Mouse (Mus musculus): ENCODE measurements around the gene Wfdc13. TPM values are rescaled to one million over a fixed set of nuclear protein-coding genes. Genes with fewer than 3 reads are reported as not detected.
"Not testable (repeated sequence)": the region's sequence is repeated elsewhere in the genome, so short reads cannot be mapped to it uniquely, and the experiment has no call there.

Gene Wfdc13
- total and polyA plus RNA-seq, 3 experiments: 0.11 TPM; not detected in 2

DNA sequence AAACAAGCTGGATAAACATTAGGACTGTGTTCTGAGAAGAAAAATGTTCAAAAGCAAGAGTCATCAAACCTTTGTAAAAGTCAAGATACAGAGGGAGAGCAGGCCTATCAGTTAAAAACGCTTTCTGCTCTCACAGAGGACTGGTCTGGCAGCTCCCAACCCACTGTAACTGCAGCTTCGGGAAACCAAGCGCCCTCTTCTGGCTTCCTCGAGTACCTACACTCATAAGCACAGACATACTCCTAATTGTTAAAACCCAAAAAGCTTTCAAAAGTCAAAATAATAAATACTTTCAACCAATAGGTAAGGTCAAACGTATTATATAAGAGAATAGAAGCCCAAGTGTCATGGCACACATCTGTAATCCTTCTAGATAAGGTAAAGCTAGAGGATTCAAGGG lies 19.3 kb downstream of the Wfdc13 start:
- DNase-seq (ENCODE audit: low spot score): no peak
- TF ChIP-seq TAL1 (conservative IDR thresholded peaks at IDR 0.05; ENCODE audit: low read depth, low read length): no peak
- TF ChIP-seq POLR2AphosphoS5 (IDR thresholded peaks at IDR 0.05; ENCODE audit: insufficient replicate concordance, low read depth, low read length): no peak
- no peak for ATAC-seq (ENCODE audit: extremely low read depth, insufficient number of reproducible peaks, low FRiP score, poor library complexity, severe bottlenecking)
- H3K9me3 ChIP-seq (replicated peaks): no peaks in the 10 kb centered on the region
- H3K4me1 ChIP-seq (ENCODE audit: insufficient read depth, low read depth, low read length): no peaks in the 10 kb centered on the region
- H3K4me3 ChIP-seq (ENCODE audit: low read depth, low read length): no peak overlapping the region
- 0 out of 2 replicates have a peak, but pooled peaks cover 4% of the 10 kb centered on the region for H3K27me3 ChIP-seq (ENCODE audit: insufficient read depth, low read length)
- H3K36me3 ChIP-seq (replicated peaks): no peaks in the 10 kb centered on the region

DNA sequence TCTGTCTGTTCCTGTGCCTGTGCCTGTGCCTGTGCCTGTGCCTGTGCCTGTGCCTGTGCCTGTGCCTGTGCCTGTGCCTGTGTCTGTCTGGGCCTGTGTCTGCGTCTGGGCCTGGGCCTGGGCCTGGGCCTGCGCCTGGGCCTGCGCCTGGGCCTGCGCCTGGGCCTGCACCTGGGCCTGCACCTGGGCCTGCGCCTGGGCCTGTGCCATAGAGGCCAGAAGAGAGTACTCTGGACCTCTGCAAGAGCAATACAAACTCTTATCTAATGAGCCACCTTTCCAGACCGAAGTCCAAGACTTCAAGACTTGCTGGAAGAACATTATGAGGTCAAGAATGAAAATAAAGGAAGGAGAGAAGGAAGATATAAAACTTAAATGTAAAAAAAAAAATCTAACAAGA lies 20.4 kb downstream of the Wfdc13 start:
- Histone ChIP-seq H3K36me3 (replicated peaks) (no peaks in the 10 kb centered on the region), H3K4me1 (ENCODE audit: insufficient read depth, low read depth, low read length) (no peaks in the 10 kb centered on the region), H3K9me3 (replicated peaks) (no peaks in the 10 kb centered on the region), H3K27me3 (ENCODE audit: insufficient read depth, low read length) (0 out of 2 replicates have a peak, but pooled peaks cover 4% of the 10 kb centered on the region), H3K4me3 (ENCODE audit: low read depth, low read length) (no peak overlapping the region)
- no peak for ATAC-seq (ENCODE audit: extremely low read depth, insufficient number of reproducible peaks, low FRiP score, poor library complexity, severe bottlenecking)
- DNase-seq (ENCODE audit: low spot score): no peak
- no peak for TF ChIP-seq POLR2AphosphoS5 (IDR thresholded peaks at IDR 0.05; ENCODE audit: insufficient replicate concordance, low read depth, low read length)
- no peak for TF ChIP-seq CTCF (IDR thresholded peaks at IDR 0.05; ENCODE audit: low read depth, low read length)
- no peak for TF ChIP-seq GATA1 (IDR thresholded peaks at IDR 0.05; ENCODE audit: borderline replicate concordance, low read length)
- no peak for TF ChIP-seq TAL1 (conservative IDR thresholded peaks at IDR 0.05; ENCODE audit: low read depth, low read length)
- no peak for TF ChIP-seq GATA2 (IDR thresholded peaks at IDR 0.05; ENCODE audit: borderline replicate concordance, low read depth, low read length)

DNA sequence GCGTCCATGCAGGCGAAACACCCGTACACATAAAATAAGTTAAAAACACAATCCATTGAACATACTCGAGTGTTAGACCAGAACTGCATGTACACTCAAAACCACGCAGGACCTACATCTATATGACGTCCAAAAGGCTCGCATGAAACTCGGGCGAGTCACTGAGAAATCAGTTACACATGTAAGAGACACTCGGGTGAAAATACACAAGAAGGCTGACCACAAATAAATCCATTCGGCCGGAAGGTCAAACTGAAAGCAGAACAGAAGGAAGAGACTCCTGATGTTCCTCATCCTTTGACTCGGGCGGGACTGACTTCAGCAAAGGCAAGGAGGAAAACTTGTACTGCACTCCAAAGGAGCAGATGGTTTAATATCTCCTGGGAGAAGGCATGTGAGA lies 21.1 kb downstream of the Wfdc13 start:
- H3K36me3 ChIP-seq (replicated peaks): no peaks in the 10 kb centered on the region
- H3K9me3 ChIP-seq (replicated peaks): no peaks in the 10 kb centered on the region
- H3K4me1 ChIP-seq (ENCODE audit: insufficient read depth, low read depth, low read length): no peaks in the 10 kb centered on the region
- H3K27me3 ChIP-seq (ENCODE audit: insufficient read depth, low read length): 0 out of 2 replicates have a peak, but pooled peaks cover under 1% of the 10 kb centered on the region
- ATAC-seq (ENCODE audit: extremely low read depth, insufficient number of reproducible peaks, low FRiP score, poor library complexity, severe bottlenecking) (no peak), DNase-seq (ENCODE audit: low spot score) (no peak)
- TF ChIP-seq POLR2AphosphoS5 (IDR thresholded peaks at IDR 0.05; ENCODE audit: insufficient replicate concordance, low read depth, low read length) (no peak), TAL1 (conservative IDR thresholded peaks at IDR 0.05; ENCODE audit: low read depth, low read length) (no peak), CTCF (IDR thresholded peaks at IDR 0.05; ENCODE audit: low read depth, low read length) (no peak), GATA1 (IDR thresholded peaks at IDR 0.05; ENCODE audit: borderline replicate concordance, low read length) (no peak), GATA2 (IDR thresholded peaks at IDR 0.05; ENCODE audit: borderline replicate concordance, low read depth, low read length) (no peak)
- H3K4me3 ChIP-seq (ENCODE audit: low read depth, low read length): no peak overlapping the region

DNA sequence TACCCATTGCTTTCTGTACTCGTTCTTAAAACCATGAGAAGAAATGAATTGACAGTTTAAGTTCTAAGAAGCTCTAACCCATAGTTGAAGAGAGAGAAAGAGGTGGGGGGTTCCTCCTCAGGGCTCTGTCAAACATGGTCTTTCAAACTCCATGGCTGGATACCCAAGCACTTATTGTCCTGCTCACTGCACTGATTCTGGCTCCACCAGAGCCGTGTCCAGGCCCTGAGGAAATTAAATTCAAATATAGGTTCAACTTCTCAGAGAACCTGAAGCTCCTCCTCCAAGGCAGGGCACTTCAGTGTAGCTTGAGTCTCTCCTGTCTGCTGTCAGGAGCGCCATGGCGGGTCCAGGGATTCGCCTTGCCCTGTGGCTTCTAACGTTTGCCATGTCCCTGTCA lies 30.1 kb downstream of the Wfdc13 start, which contains the start of gene Spint5:
TSS of gene Spint5 (plus strand) at position 301 of the 400 bp plus-strand sequence.
- peaks cover 6% of the 10 kb centered on the region; the same call in 1 of the 2 replicates for H3K27me3 ChIP-seq (ENCODE audit: insufficient read depth, low read length)
- H3K4me1 ChIP-seq (ENCODE audit: insufficient read depth, low read depth, low read length): no peaks in the 10 kb centered on the region
- no peaks in the 10 kb centered on the region for H3K9me3 ChIP-seq (replicated peaks)
- DNase-seq (ENCODE audit: low spot score) (no peak), ATAC-seq (ENCODE audit: extremely low read depth, insufficient number of reproducible peaks, low FRiP score, poor library complexity, severe bottlenecking) (no peak)
- TF ChIP-seq POLR2AphosphoS5 (IDR thresholded peaks at IDR 0.05; ENCODE audit: insufficient replicate concordance, low read depth, low read length): no peak
- no peak within 1 kb of the TSS for H3K4me3 ChIP-seq (ENCODE audit: low read depth, low read length)
- H3K36me3 ChIP-seq (replicated peaks): no peaks in the 10 kb centered on the region

DNA sequence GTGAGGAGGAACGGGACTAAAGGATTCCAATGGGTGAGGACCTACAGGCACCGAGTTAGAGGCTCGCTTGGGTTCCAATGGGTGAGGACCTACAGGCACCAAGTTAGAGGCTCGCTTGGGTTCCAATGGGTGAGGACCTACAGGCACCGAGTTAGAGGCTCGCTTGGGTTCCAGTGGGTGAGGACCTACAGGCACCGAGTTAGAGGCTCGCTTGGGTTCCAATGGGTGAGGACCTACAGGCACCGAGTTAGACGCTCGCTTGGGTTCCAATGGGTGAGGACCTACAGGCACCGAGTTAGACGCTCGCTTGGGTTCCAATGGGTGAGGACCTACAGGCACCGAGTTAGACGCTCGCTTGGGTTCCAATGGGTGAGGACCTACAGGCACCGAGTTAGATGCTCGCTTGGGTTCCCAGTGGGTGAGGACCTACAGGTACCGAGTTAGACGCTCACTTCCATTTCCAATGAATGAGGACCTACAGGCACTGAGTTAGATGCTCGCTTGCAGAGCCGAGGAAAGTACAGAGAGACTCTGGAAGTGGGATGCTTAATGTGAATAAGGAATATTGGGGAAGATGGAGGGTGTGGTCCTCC lies 31.4 kb downstream of the Wfdc13 start:
- H3K9me3 ChIP-seq (replicated peaks); DNase-seq (ENCODE audit: low spot score); H3K4me1 ChIP-seq (ENCODE audit: insufficient read depth, low read depth, low read length); H3K27me3 ChIP-seq (ENCODE audit: insufficient read depth, low read length); ATAC-seq (ENCODE audit: extremely low read depth, insufficient number of reproducible peaks, low FRiP score, poor library complexity, severe bottlenecking); H3K36me3 ChIP-seq (replicated peaks); H3K4me3 ChIP-seq (ENCODE audit: low read depth, low read length): not testable (repeated sequence)

DNA sequence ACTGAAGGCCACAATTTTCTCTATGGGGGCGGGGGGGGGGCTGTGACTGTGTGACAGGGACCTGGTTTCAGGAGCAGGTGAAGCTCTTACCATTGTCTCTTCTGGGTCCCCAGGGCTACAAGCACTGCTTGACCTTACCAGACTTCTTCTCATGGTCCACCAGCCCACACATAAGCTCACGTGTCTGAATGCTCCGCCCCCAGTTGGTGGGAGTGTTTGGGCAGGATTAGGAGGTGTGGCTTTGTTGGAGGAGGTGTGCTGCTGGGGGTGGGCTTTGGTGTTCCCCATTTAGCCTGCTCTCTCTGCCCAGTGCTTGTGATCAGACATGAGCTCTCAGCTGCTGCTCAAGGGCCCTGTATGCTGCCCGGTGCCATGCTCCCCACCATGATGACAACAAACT lies 38.4 kb downstream of the Wfdc13 start:
- ATAC-seq (ENCODE audit: extremely low read depth, insufficient number of reproducible peaks, low FRiP score, poor library complexity, severe bottlenecking): no peak
- no peak for DNase-seq (ENCODE audit: low spot score)
- Histone ChIP-seq H3K27me3 (ENCODE audit: insufficient read depth, low read length) (peaks cover 3% of the 10 kb centered on the region), H3K36me3 (replicated peaks) (no peaks in the 10 kb centered on the region), H3K4me3 (ENCODE audit: low read depth, low read length) (no peak overlapping the region), H3K4me1 (ENCODE audit: insufficient read depth, low read depth, low read length) (no peaks in the 10 kb centered on the region), H3K9me3 (replicated peaks) (no peaks in the 10 kb centered on the region)
- TF ChIP-seq CTCF (IDR thresholded peaks at IDR 0.05; ENCODE audit: low read depth, low read length): no peak
- TF ChIP-seq GATA1 (IDR thresholded peaks at IDR 0.05; ENCODE audit: borderline replicate concordance, low read length): no peak
- no peak for TF ChIP-seq TAL1 (conservative IDR thresholded peaks at IDR 0.05; ENCODE audit: low read depth, low read length)
- no peak for TF ChIP-seq POLR2AphosphoS5 (IDR thresholded peaks at IDR 0.05; ENCODE audit: insufficient replicate concordance, low read depth, low read length)
- no peak for TF ChIP-seq GATA2 (IDR thresholded peaks at IDR 0.05; ENCODE audit: borderline replicate concordance, low read depth, low read length)

All from G1E (cell line).